Mouse (Mus musculus): Measurements from ENCODE around the gene Cnnm2. TPM values are rescaled to one million over a fixed set of nuclear protein-coding genes. Genes with fewer than 3 reads are reported as not detected.

Cnnm2 gene
- total and polyA plus RNA-seq, 3 experiments = 4.0 to 10.7 TPM; not detected in 1

- no peaks in the 10 kb centered on the region for H3K27me3 ChIP-seq (ENCODE audit: control insufficient read depth in 1 of 2, insufficient read depth in 2 of 2, low read length in 2 of 2)
- no peak overlapping the region for H3K9ac ChIP-seq (ENCODE audit: control insufficient read depth, low read depth, low read length, poor library complexity, severe bottlenecking)
- H3K36me3 ChIP-seq (ENCODE audit: control insufficient read depth in 1 of 2, insufficient read depth in 2 of 2, low read length in 2 of 2) = peaks cover 4 to 5% of the 10 kb centered on the region in 2 experiments
- DNase-seq (ENCODE audit: low read depth, low spot score) = no peak
- peaks cover 7% of the 10 kb centered on the region; the same call in 1 of the 2 replicates for H3K79me2 ChIP-seq (ENCODE audit: control insufficient read depth, insufficient read depth, low read length, poor library complexity)
- H3K9me3 ChIP-seq (replicated peaks; ENCODE audit: insufficient read depth, low read length) = no peaks in the 10 kb centered on the region
- H3K27ac ChIP-seq (ENCODE audit: control insufficient read depth, low read depth, low read length) = no peak overlapping the region
- TF ChIP-seq TBP (IDR thresholded peaks at IDR 0.05; ENCODE audit: low read depth, low read length) = no peak
- no peak for TF ChIP-seq POLR2AphosphoS2 (IDR thresholded peaks at IDR 0.05; ENCODE audit: low read length)
- TF ChIP-seq MXI1 (IDR thresholded peaks at IDR 0.05; ENCODE audit: low read depth, low read length) = no peak
- no peak for TF ChIP-seq MAX (IDR thresholded peaks at IDR 0.05; ENCODE audit: low read length)
- no peak for TF ChIP-seq POLR2A (IDR thresholded peaks at IDR 0.05; ENCODE audit: control insufficient read depth in 1 of 2, insufficient read depth in 1 of 2, low read depth in 1 of 2, low read length in 2 of 2, poor library complexity in 1 of 2)
- TF ChIP-seq GATA1 (IDR thresholded peaks at IDR 0.05; ENCODE audit: low read depth, low read length) = no peak
- H3K4me1 ChIP-seq (ENCODE audit: control insufficient read depth in 1 of 2, insufficient read depth in 2 of 2, low read length in 2 of 2) = peaks cover under 1 to 5% of the 10 kb centered on the region in 2 experiments; a peak in 2 of 4 replicates
- no peak overlapping the region for H3K4me3 ChIP-seq (ENCODE audit: control insufficient read depth in 1 of 2, insufficient read depth in 1 of 2, low read depth in 2 of 2, low read length in 2 of 2)
Observed at GRCm38 (mm10) chr19:46928136-46928535, 166.7 kb downstream of the Cnnm2 start.

- Histone ChIP-seq H3K27me3 (ENCODE audit: control insufficient read depth in 1 of 2, insufficient read depth in 2 of 2, low read length in 2 of 2) (no peaks in the 10 kb centered on the region), H3K9me3 (replicated peaks; ENCODE audit: insufficient read depth, low read length) (no peaks in the 10 kb centered on the region), H3K36me3 (ENCODE audit: control insufficient read depth in 1 of 2, insufficient read depth in 2 of 2, low read length in 2 of 2) (peaks cover 4 to 5% of the 10 kb centered on the region in 2 experiments), H3K79me2 (ENCODE audit: control insufficient read depth, insufficient read depth, low read length, poor library complexity) (peaks cover 7% of the 10 kb centered on the region; the same call in 1 of the 2 replicates), H3K9ac (ENCODE audit: control insufficient read depth, low read depth, low read length, poor library complexity, severe bottlenecking) (no peak overlapping the region), H3K27ac (ENCODE audit: control insufficient read depth, low read depth, low read length) (no peak overlapping the region), H3K4me1 (ENCODE audit: control insufficient read depth in 1 of 2, insufficient read depth in 2 of 2, low read length in 2 of 2) (peaks cover 4 to 5% of the 10 kb centered on the region in 2 experiments; a peak in 2 of 4 replicates), H3K4me3 (ENCODE audit: control insufficient read depth in 1 of 2, insufficient read depth in 1 of 2, low read depth in 2 of 2, low read length in 2 of 2) (no peak overlapping the region)
- TF ChIP-seq ETS1 (IDR thresholded peaks at IDR 0.05; ENCODE audit: low read depth, low read length) (no peak), POLR2AphosphoS5 (IDR thresholded peaks at IDR 0.05; ENCODE audit: borderline replicate concordance, low read depth, low read length) (no peak), BHLHE40 (IDR thresholded peaks at IDR 0.05; ENCODE audit: borderline replicate concordance, low read depth, low read length) (no peak), TAL1 (IDR thresholded peaks at IDR 0.05; ENCODE audit: low read length) (no peak), POLR2AphosphoS2 (IDR thresholded peaks at IDR 0.05; ENCODE audit: low read length) (no peak), ZC3H11A (IDR thresholded peaks at IDR 0.05; ENCODE audit: low read depth, low read length) (no peak), ZKSCAN1 (IDR thresholded peaks at IDR 0.05; ENCODE audit: low read depth, low read length) (no peak), GATA1 (IDR thresholded peaks at IDR 0.05; ENCODE audit: low read depth, low read length) (no peak), RAD21 (IDR thresholded peaks at IDR 0.05; ENCODE audit: low read depth, low read length) (no peak), JUND (IDR thresholded peaks at IDR 0.05; ENCODE audit: low read depth, low read length) (no peak), SIN3A (IDR thresholded peaks at IDR 0.05; ENCODE audit: low read length) (no peak), MYB (IDR thresholded peaks at IDR 0.05; ENCODE audit: low read depth, low read length) (no peak), HCFC1 (IDR thresholded peaks at IDR 0.05; ENCODE audit: low read depth, low read length) (no peak), EP300 (IDR thresholded peaks at IDR 0.05; ENCODE audit: low read depth in 1 of 2, low read length in 2 of 2) (no peak), NRF1 (IDR thresholded peaks at IDR 0.05; ENCODE audit: insufficient read depth, low read depth, low read length, poor library complexity, severe bottlenecking) (no peak), NELFE (IDR thresholded peaks at IDR 0.05; ENCODE audit: low read depth, low read length) (no peak), MXI1 (IDR thresholded peaks at IDR 0.05; ENCODE audit: low read depth, low read length) (no peak)
- DNase-seq (ENCODE audit: low read depth, low spot score) = peak; percentile 67
Observed at GRCm38 (mm10) chr19:46929044-46929587, 167.7 kb downstream of the Cnnm2 start.

Other genes starting within 250 kb of the Cnnm2 start
- 62.4 and 74.8 TPM in 2 replicates for gene Arl3, start 188.4 kb upstream of the Cnnm2 start, total RNA-seq (2012; rRNA removed)
- 100 to 1,000 TPM in 1 of 2 experiments, not detected in 1; 123 TPM for gene Arl3, start 188.4 kb upstream of the Cnnm2 start, polyA plus RNA-seq (2012; ENCODE audit: insufficient read depth in 1 of 2, insufficient read length in 2 of 2, low read depth in 1 of 2, low replicate concordance in 2 of 2, missing spikeins in 1 of 2)
- 16.1 and 20.3 TPM in 2 replicates for gene Sfxn2, start 188.2 kb upstream of the Cnnm2 start, total RNA-seq (2012; rRNA removed)
- gene Sfxn2, start 188.2 kb upstream of the Cnnm2 start, polyA plus RNA-seq (2012; ENCODE audit: insufficient read depth in 1 of 2, insufficient read length in 2 of 2, low read depth in 1 of 2, low replicate concordance in 2 of 2, missing spikeins in 1 of 2) = 10 to 100 TPM; 21.2 to 36.6 TPM
- gene Wbp1l, start 162.5 kb upstream of the Cnnm2 start, total RNA-seq (2012; rRNA removed) = 47.0 and 52.9 TPM in 2 replicates
- 10 to 100 TPM in 1 of 2 experiments, not detected in 1; 70.0 TPM for gene Wbp1l, start 162.5 kb upstream of the Cnnm2 start, polyA plus RNA-seq (2012; ENCODE audit: insufficient read depth in 1 of 2, insufficient read length in 2 of 2, low read depth in 1 of 2, low replicate concordance in 2 of 2, missing spikeins in 1 of 2)
- gene Cyp17a1, start 88.4 kb upstream of the Cnnm2 start, total RNA-seq (2012; rRNA removed) = not detected in 2 replicates
- gene Cyp17a1, start 88.4 kb upstream of the Cnnm2 start, polyA plus RNA-seq (2012; ENCODE audit: insufficient read depth in 1 of 2, insufficient read length in 2 of 2, low read depth in 1 of 2, low replicate concordance in 2 of 2, missing spikeins in 1 of 2) = not detected
- 4.1 and 5.1 TPM in 2 replicates for gene Borcs7, start 71.7 kb upstream of the Cnnm2 start, total RNA-seq (2012; rRNA removed)
- gene Borcs7, start 71.7 kb upstream of the Cnnm2 start, polyA plus RNA-seq (2012; ENCODE audit: insufficient read depth in 1 of 2, insufficient read length in 2 of 2, low read depth in 1 of 2, low replicate concordance in 2 of 2, missing spikeins in 1 of 2) = 10 to 100 TPM in 1 of 2 experiments, not detected in 1; 11.1 TPM
- 17.0 and 22.8 TPM in 2 replicates for gene As3mt, start 54.1 kb upstream of the Cnnm2 start, total RNA-seq (2012; rRNA removed)
- 10 to 100 TPM in 1 of 2 experiments, not detected in 1; 52.2 TPM for gene As3mt, start 54.1 kb upstream of the Cnnm2 start, polyA plus RNA-seq (2012; ENCODE audit: insufficient read depth in 1 of 2, insufficient read length in 2 of 2, low read depth in 1 of 2, low replicate concordance in 2 of 2, missing spikeins in 1 of 2)